Mouse (Mus musculus) adrenal gland, adult 10 weeks (tissue): ENCODE results near the gene Vmn1r3. TPM values are rescaled to one million over a fixed set of nuclear protein-coding genes. Genes with fewer than 3 reads are reported as not detected.

Source experiments
- polyA plus RNA-seq: library from polyadenylated mRNA; stranded (reverse); fragments of 350-450 nt; fragmentation: Illumina TruSeq; extraction: RNeasy Lipid Tissue Mini Kit (QIAGEN cat#74804); gene quantifications from one replicate; pipeline ENCODE4 v1.2.3, GENCODE M21; 2014; ENCODE audit warnings: low read depth, low replicate concordance

Gene Vmn1r3
- polyA plus RNA-seq = 1.0 TPM

GRCm38 (mm10) chr4:3185258-3185657, at the start of gene Vmn1r3:
Vmn1r3 (minus strand) TSS chr4:3185358.

GRCm38 (mm10) chr4:3167020-3167419, 18.1 kb downstream of the Vmn1r3 start, which contains the start of gene Vmn1r2:
Vmn1r2 (plus strand) TSS chr4:3167320.

Other genes starting within 250 kb of the Vmn1r3 start
- gene Vmn1r2, start 18.0 kb downstream of the Vmn1r3 start, polyA plus RNA-seq = not detected